Mouse (Mus musculus) kidney, embryonic 14.5 days (tissue): Measurements from ENCODE around the gene Uba7. TPM values are rescaled to one million over a fixed set of nuclear protein-coding genes. Genes with fewer than 3 reads are reported as not detected.

Source experiments
- ATAC-seq: fragments of 200-750 bp; cut with Nextera tagmentation; 2 replicates; pipeline ENCODE4 v1.8.0; 2017; ENCODE audit warnings: moderate number of reproducible peaks, mild to moderate bottlenecking, moderate TSS enrichment, moderate library complexity; ENCODE audit not compliant: low FRiP score, low TSS enrichment
- H3K27ac ChIP-seq: fragments of 300-500 bp; sonication (generic); 2 replicates; pipeline ENCODE4 v1.5.1; 2014; ENCODE audit warnings: low read depth, mild to moderate bottlenecking, low read length, moderate library complexity, mixed read lengths
- H3K27me3 ChIP-seq: fragments of 300-500 bp; sonication (generic); 2 replicates; pipeline ENCODE4 v1.6.1; 2014; ENCODE audit warnings: mild to moderate bottlenecking, low read length; ENCODE audit not compliant: control insufficient read depth, insufficient read depth
- H3K36me3 ChIP-seq: fragments of 300-500 bp; sonication (generic); 2 replicates; pipeline ENCODE4 v1.6.1; 2014; ENCODE audit warnings: low read length, mixed read lengths; ENCODE audit not compliant: control insufficient read depth, insufficient read depth
- H3K4me1 ChIP-seq: fragments of 300-500 bp; sonication (generic); 2 replicates; pipeline ENCODE4 v1.6.1; 2014; ENCODE audit warnings: low read length, mixed read lengths; ENCODE audit not compliant: control insufficient read depth, insufficient read depth
- H3K4me2 ChIP-seq: fragments of 300-500 bp; sonication (generic); replicated peaks from 2 replicates; pipeline ENCODE4 v1.6.1; 2014; ENCODE audit warnings: low read depth, mild to moderate bottlenecking, low read length
- H3K4me3 ChIP-seq: fragments of 300-500 bp; sonication (generic); 2 replicates; pipeline ENCODE4 v1.5.1; 2014; ENCODE audit warnings: mild to moderate bottlenecking, low read length
- H3K9ac ChIP-seq: fragments of 300-500 bp; sonication (generic); 2 replicates; pipeline ENCODE4 v1.6.1; 2014; ENCODE audit warnings: low read depth, mild to moderate bottlenecking, low read length, moderate library complexity
- H3K9me3 ChIP-seq: fragments of 300-500 bp; sonication (generic); 2 replicates; pipeline ENCODE4 v1.6.1; 2016; ENCODE audit warnings: low read length; ENCODE audit not compliant: control insufficient read depth
- WGBS: fragments of 180-500 bp; shearing (Covaris S2); extraction: QIAGEN DNeasy Blood & Tissue Kit; methylation state at CpG from one replicate; pipeline ENCODE4 v1.1.7; 2014; 5-methylcytosine and 5-hydroxymethylcytosine counted together
- polyA plus RNA-seq: library from polyadenylated mRNA; unstranded; fragments of >200 nt; fragmentation: Nextera tagmentation; extraction: Ambion mirVana; gene quantifications from 2 replicates; pipeline ENCODE4 v1.2.1, GENCODE M21; 2014

Uba7 gene
- polyA plus RNA-seq, 1 experiment from 2014 or later, result 28.0 TPM

DNA sequence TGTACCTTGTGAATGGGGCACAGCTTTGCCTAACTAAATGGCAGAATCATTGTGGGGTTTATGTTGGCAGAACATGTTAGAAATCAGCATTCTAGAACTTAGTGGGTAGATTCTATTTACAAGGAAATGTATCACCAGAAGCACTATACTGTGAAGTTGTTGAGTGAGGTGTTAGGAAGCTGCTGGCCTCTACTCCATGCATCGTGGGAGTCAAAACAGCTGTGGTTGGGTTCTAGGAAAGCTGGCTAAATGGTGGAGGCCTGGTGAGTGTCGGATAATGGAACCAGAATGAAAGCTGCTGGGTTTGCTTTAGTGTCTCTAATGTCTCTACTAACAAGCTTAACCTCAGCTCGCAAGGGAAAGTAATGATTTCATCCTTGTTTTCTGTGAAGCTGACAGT lies 41.8 kb downstream of the Uba7 start:
- Histone ChIP-seq H3K4me1 (peaks cover 3% of the 10 kb centered on the region; the same call in 1 of the 2 replicates), H3K4me2 (no peak overlapping the region), H3K27me3 (no peaks in the 10 kb centered on the region), H3K4me3 (no peak overlapping the region), H3K36me3 (peaks cover 8% of the 10 kb centered on the region; the same call in 1 of the 2 replicates), H3K9me3 (no peaks in the 10 kb centered on the region), H3K27ac (no peak overlapping the region), H3K9ac (no peak overlapping the region)
- no peak for ATAC-seq
- WGBS, result 89% methylated on average over 3 of the region's 3 CpGs

DNA sequence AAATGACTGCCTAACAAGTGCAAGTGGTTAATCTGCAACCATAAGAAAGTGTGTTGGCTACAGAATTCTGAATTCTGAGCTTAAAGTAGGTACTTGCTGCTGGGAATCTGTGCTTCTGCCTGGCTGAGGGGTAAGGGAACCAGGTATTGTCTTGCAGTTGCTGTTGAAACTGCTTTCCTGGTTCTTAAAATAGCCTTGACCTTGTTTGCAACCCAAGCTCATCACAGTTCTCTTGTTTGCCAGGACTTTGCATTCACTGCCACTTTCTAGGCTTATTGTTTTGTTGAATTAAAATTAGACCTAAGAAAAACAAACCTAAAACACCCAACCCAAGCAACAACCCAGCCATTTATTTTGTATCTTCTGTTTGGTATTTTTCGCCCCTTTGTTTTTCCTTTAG lies 45.4 kb downstream of the Uba7 start:
- WGBS, result 88% methylated on average over 1 of the region's 1 CpGs
- H3K4me3 ChIP-seq, result no peak overlapping the region
- no peaks in the 10 kb centered on the region for H3K9me3 ChIP-seq
- no peak overlapping the region for H3K4me2 ChIP-seq
- ATAC-seq, result no peak
- peaks cover 23% of the 10 kb centered on the region for H3K36me3 ChIP-seq
- peaks cover 3% of the 10 kb centered on the region; the same call in 1 of the 2 replicates for H3K4me1 ChIP-seq
- H3K27me3 ChIP-seq, result no peaks in the 10 kb centered on the region
- no peak overlapping the region for H3K9ac ChIP-seq
- H3K27ac ChIP-seq, result no peak overlapping the region

DNA sequence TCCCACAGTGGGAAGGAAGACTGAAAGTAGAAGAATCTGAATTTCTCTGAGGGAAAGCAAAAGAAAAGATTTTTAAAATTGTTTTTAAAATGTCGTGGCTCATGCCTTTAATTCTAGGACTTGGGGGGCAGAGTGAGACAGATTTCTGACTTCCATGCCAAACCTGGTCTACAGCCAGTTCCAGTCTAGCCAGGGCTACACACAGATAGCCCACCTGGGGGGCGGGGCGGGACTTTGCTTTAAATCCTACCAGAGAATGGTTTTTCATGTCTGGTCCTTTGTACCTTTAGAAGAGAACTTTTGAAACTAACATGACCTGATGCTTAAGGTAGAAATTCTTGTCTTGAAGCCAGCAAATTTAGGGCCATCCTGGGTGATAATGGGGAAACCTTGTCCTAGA lies 47.9 kb downstream of the Uba7 start:
- Histone ChIP-seq H3K36me3 (peaks cover 36% of the 10 kb centered on the region), H3K4me2 (no peak overlapping the region), H3K9me3 (no peaks in the 10 kb centered on the region), H3K27ac (no peak overlapping the region), H3K4me3 (no peak overlapping the region), H3K4me1 (peaks cover 3% of the 10 kb centered on the region; the same call in 1 of the 2 replicates), H3K9ac (no peak overlapping the region), H3K27me3 (no peaks in the 10 kb centered on the region)
- WGBS, result 91% methylated on average over 3 of the region's 3 CpGs
- no peak for ATAC-seq

DNA sequence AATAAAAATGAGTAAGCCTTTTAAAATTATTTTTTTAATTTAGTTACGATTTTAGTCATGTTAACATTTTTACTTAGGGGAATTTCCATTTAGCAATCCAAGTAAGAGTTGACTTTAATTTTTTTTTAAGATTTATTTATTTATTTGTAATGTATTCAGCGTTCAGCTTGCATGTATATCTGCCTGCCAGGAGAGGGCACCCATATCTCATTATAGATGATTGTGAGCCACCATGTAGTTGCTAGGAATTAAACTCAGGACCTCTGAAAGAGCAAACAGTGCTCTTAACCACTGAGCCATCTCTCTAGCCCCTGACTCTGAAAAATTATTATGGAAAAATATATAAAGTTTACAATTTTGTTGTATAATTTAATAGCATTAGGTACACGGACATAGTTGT lies 51.3 kb downstream of the Uba7 start:
- peaks cover 45% of the 10 kb centered on the region for H3K36me3 ChIP-seq
- ATAC-seq, result no peak
- 91% methylated on average over 3 of the region's 3 CpGs for WGBS

DNA sequence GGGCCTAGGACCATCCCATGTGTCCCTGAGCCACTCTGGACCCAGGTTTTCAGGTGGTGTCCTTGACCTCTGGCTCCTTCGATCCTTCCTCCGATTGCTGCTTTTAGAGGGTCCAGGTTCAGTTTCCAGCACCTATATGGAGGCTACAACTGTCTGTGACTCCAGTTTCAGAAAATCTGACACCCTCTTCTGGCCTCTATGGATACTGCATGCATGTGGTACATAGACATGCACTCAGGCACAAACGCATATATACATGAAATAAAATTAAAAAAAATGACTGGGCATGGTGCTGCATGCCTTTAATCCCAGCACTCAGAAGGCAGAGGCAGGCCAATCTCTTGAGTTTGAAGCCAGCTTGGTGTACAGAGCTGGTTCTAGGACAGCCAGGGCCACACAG lies 52.6 kb downstream of the Uba7 start:
- no peak overlapping the region for H3K9ac ChIP-seq
- no peak overlapping the region for H3K4me2 ChIP-seq
- no peak for ATAC-seq
- peaks cover 57% of the 10 kb centered on the region for H3K36me3 ChIP-seq
- no peak overlapping the region for H3K4me3 ChIP-seq
- H3K9me3 ChIP-seq, result no peaks in the 10 kb centered on the region
- H3K27ac ChIP-seq, result no peak overlapping the region
- no peaks in the 10 kb centered on the region for H3K4me1 ChIP-seq
- H3K27me3 ChIP-seq, result no peaks in the 10 kb centered on the region
- 95% methylated on average over 3 of the region's 3 CpGs for WGBS

More for the DNA sequence above, 51.3 kb downstream of the Uba7 start:
- no peak overlapping the region for H3K27ac ChIP-seq
- H3K27me3 ChIP-seq, result no peaks in the 10 kb centered on the region
- no peak overlapping the region for H3K9ac ChIP-seq
- no peaks in the 10 kb centered on the region for H3K4me1 ChIP-seq
- H3K4me2 ChIP-seq, result no peak overlapping the region
- no peak overlapping the region for H3K4me3 ChIP-seq
- no peaks in the 10 kb centered on the region for H3K9me3 ChIP-seq

DNA sequence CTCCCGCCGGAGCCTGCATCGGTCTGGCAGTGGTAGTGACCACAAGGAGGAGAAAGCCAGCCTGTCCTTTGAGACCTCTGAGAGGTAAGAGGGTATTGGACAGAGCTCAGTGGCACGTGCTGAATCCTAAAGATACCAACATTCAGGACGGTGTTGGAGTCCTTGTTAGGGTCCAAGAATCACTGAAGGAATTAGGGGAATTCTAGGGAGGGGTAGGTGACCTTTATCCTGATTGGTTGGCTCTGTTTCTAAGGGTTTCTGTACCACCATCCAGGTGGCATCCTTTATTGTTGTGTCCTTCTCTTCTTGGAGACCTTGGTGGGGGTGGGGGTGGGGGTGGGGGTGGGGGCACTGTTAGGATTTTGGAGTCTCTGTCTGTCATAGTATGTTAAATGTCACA lies 56.8 kb downstream of the Uba7 start:
- 92% methylated on average over 5 of the region's 5 CpGs for WGBS
- no peaks in the 10 kb centered on the region for H3K27me3 ChIP-seq
- H3K9ac ChIP-seq, result no peak overlapping the region
- no peak overlapping the region for H3K4me3 ChIP-seq
- no peaks in the 10 kb centered on the region for H3K9me3 ChIP-seq
- H3K4me1 ChIP-seq, result no peaks in the 10 kb centered on the region
- H3K4me2 ChIP-seq, result no peak overlapping the region
- ATAC-seq, result no peak
- peaks cover 57% of the 10 kb centered on the region for H3K36me3 ChIP-seq
- H3K27ac ChIP-seq, result no peak overlapping the region

Other genes with a start within 250 kb of the Uba7 start
- 128 and 193 TPM in 2 replicates for gene Rbm5, start 204.5 kb upstream of the Uba7 start, polyA plus RNA-seq
- gene Rbm6, start 102.3 kb upstream of the Uba7 start, polyA plus RNA-seq, result 55.9 and 75.1 TPM in 2 replicates
- 9.9 and 11.5 TPM in 2 replicates for gene Mon1a, start 87.4 kb upstream of the Uba7 start, polyA plus RNA-seq
- 0.39 and 0.80 TPM in 2 replicates for gene Mst1r, start 68.6 kb upstream of the Uba7 start, polyA plus RNA-seq
- not detected in 2 replicates for gene Actl11, start 47.0 kb upstream of the Uba7 start, polyA plus RNA-seq
- gene Camkv, start 39.8 kb upstream of the Uba7 start, polyA plus RNA-seq, result 0.77 and 0.79 TPM in 2 replicates
- 23.7 and 24.5 TPM in 2 replicates for gene Traip, start 25.4 kb upstream of the Uba7 start, polyA plus RNA-seq
- 4.8 and 5.5 TPM in 2 replicates for gene Gm20661, start 7.6 kb downstream of the Uba7 start, polyA plus RNA-seq
- 64.1 and 69.0 TPM in 2 replicates for gene Inka1, start 10.4 kb downstream of the Uba7 start, polyA plus RNA-seq
- 8.8 and 9.6 TPM in 2 replicates for gene Cdhr4, start 17.0 kb downstream of the Uba7 start, polyA plus RNA-seq
- gene Gm20662, start 20.8 kb downstream of the Uba7 start, polyA plus RNA-seq, result 0.61 and 0.63 TPM in 2 replicates
- gene Ip6k1, start 27.0 kb downstream of the Uba7 start, polyA plus RNA-seq, result 21.2 and 28.4 TPM in 2 replicates
- gene Gmppb, start 73.7 kb downstream of the Uba7 start, polyA plus RNA-seq, result 19.8 and 20.8 TPM in 2 replicates
- 1.6 and 2.1 TPM in 2 replicates for gene Amigo3, start 77.7 kb downstream of the Uba7 start, polyA plus RNA-seq
- not detected in 2 replicates for gene Mst1, start 104.9 kb downstream of the Uba7 start, polyA plus RNA-seq
- gene Rnf123, start 107.8 kb downstream of the Uba7 start, polyA plus RNA-seq, result 20.0 and 30.9 TPM in 2 replicates
- 55.2 and 57.8 TPM in 2 replicates for gene Apeh, start 119.1 kb downstream of the Uba7 start, polyA plus RNA-seq
- gene Bsn, start 214.9 kb downstream of the Uba7 start, polyA plus RNA-seq, result 0.76 and 0.77 TPM in 2 replicates